ENCODE assay signal across 13 mouse cellular contexts in the genomic region with DNA sequence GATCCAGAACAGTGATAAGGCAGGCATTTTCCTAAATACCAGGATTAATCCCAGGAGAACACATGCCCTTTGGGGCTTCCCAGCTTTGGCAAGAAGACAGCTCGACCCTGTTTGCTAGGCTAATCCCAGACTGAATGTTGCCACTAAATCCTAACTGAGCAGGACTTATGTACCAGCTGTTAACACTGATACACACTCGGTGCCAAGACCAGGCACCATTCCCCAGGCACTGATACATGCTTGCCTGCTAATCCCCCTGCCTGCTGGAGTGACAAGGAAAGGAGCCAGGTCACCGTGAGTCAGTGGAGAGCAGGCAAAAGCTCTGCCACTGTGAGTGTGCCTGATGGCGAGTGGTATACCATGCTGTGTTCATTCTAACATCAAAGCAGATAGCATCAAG.
DNase-seq lines count a peak whose midpoint lies in the region; ATAC-seq lines count a peak whose summit lies in the region.
"Had no signal": no experiment of that assay in that cellular context is flagged by ENCODE, and none has a peak within 500 bp of the region (broad histone marks: within the 10 kb centered on the region; RNA-seq: fewer than 3 reads in every experiment).

No protein-coding gene starts in this region.

- no peaks in the 10 kb centered on the region for H3K4me1 ChIP-seq in embryonic facial prominence, embryonic 11.5 days (ENCODE audit: control insufficient read depth, insufficient read depth, low read length)
- 0 out of 2 replicates have a peak, but pooled peaks cover 9% of the 10 kb centered on the region for H3K4me1 ChIP-seq in embryonic facial prominence, embryonic 10.5 days
- peaks cover 18% of the 10 kb centered on the region for H3K4me1 ChIP-seq in neural tube, embryonic 13.5 days (replicated peaks)
- H3K4me1 ChIP-seq in limb, embryonic 13.5 days = peaks cover 33% of the 10 kb centered on the region

- H3K4me3 ChIP-seq in embryonic facial prominence, embryonic 11.5 days (ENCODE audit: low read depth, low read length) = no peak overlapping the region
- no peak overlapping the region for H3K4me3 ChIP-seq in embryonic facial prominence, embryonic 10.5 days
- H3K4me3 ChIP-seq in neural tube, embryonic 13.5 days = no peak overlapping the region
- H3K4me3 ChIP-seq in limb, embryonic 13.5 days = no peak overlapping the region
- H3K4me3 ChIP-seq: erythroblast, embryonic 14.5 days; heart, embryonic 13.5 days; left cerebral cortex, adult 2 months; neural tube, embryonic 12.5 days had no signal

- ATAC-seq in embryonic facial prominence, embryonic 11.5 days (replicated peaks; ENCODE audit: insufficient number of reproducible peaks, low FRiP score, low TSS enrichment, low read depth) = 0 out of 2 replicates have a peak, but pooled peaks have one; percentile 23
- ATAC-seq in neural tube, embryonic 13.5 days (ENCODE audit: low read depth) = peak; percentile 49; the same call in 1 of the 2 replicates
- ATAC-seq in limb, embryonic 13.5 days (ENCODE audit: low FRiP score, low read depth) = peak; percentile 46; the same call in 1 of the 2 replicates

- WGBS in embryonic facial prominence, embryonic 11.5 days = 39% methylated on average over 4 of the region's 4 CpGs
- whole genome bisulfite sequencing in embryonic facial prominence, embryonic 10.5 days = 46% methylated on average over 4 of the region's 4 CpGs
- 51% methylated on average over 4 of the region's 4 CpGs for WGBS in neural tube, embryonic 13.5 days
- WGBS in limb, embryonic 13.5 days = 36% methylated on average over 4 of the region's 4 CpGs

- DNase-seq in embryonic facial prominence, embryonic 11.5 days (ENCODE audit: low spot score) = no peak
- DNase-seq in embryonic facial prominence, embryonic 10.5 days (ENCODE audit: low spot score) = no peak
- no peak for DNase-seq in neural tube, embryonic 10.5 days (ENCODE audit: extremely low spot score, low spot score)
- DNase-seq in retina, postnatal 7 days (ENCODE audit: low read depth, low spot score) = peak; percentile 67
- no peak for DNase-seq in spleen, postnatal 10 days (ENCODE audit: low spot score in 2 of 2)
- DNase-seq in thymus, postnatal 0 days (ENCODE audit: low spot score) = no peak

- no peak overlapping the region for H3K4me2 ChIP-seq in embryonic facial prominence, embryonic 11.5 days (ENCODE audit: low read depth, low read length)
- H3K4me2 ChIP-seq in neural tube, embryonic 13.5 days = no peak overlapping the region
- H3K4me2 ChIP-seq in limb, embryonic 13.5 days (replicated peaks) = no peak overlapping the region
- H3K4me2 ChIP-seq: heart, embryonic 13.5 days; neural tube, embryonic 12.5 days had no signal

- no peak overlapping the region for H3K27ac ChIP-seq in embryonic facial prominence, embryonic 11.5 days (replicated peaks; ENCODE audit: low read depth, low read length)
- no peak overlapping the region for H3K27ac ChIP-seq in embryonic facial prominence, embryonic 10.5 days (replicated peaks)
- H3K27ac ChIP-seq in neural tube, embryonic 13.5 days (replicated peaks) = no peak overlapping the region
- H3K27ac ChIP-seq in limb, embryonic 13.5 days = no peak overlapping the region
- H3K27ac ChIP-seq: heart, embryonic 13.5 days; left cerebral cortex, adult 2 months; neural tube, embryonic 12.5 days had no signal

- no peaks in the 10 kb centered on the region for H3K36me3 ChIP-seq in embryonic facial prominence, embryonic 11.5 days (replicated peaks; ENCODE audit: control insufficient read depth, insufficient read depth, low read depth, low read length)
- H3K36me3 ChIP-seq in embryonic facial prominence, embryonic 10.5 days (replicated peaks) = no peaks in the 10 kb centered on the region
- no peaks in the 10 kb centered on the region for H3K36me3 ChIP-seq in neural tube, embryonic 13.5 days
- H3K36me3 ChIP-seq in limb, embryonic 13.5 days = no peaks in the 10 kb centered on the region
- H3K36me3 ChIP-seq: heart, embryonic 13.5 days; neural tube, embryonic 12.5 days had no signal

- H3K9ac ChIP-seq in embryonic facial prominence, embryonic 11.5 days (replicated peaks; ENCODE audit: low read length) = no peak overlapping the region
- no peak overlapping the region for H3K9ac ChIP-seq in neural tube, embryonic 13.5 days
- no peak overlapping the region for H3K9ac ChIP-seq in limb, embryonic 13.5 days
- H3K9ac ChIP-seq: heart, embryonic 13.5 days; neural tube, embryonic 12.5 days had no signal

- no peaks in the 10 kb centered on the region for H3K27me3 ChIP-seq in embryonic facial prominence, embryonic 11.5 days (ENCODE audit: control insufficient read depth, insufficient read depth, low read length)
- no peaks in the 10 kb centered on the region for H3K27me3 ChIP-seq in embryonic facial prominence, embryonic 10.5 days (replicated peaks; ENCODE audit: low read depth, poor library complexity, severe bottlenecking)
- H3K27me3 ChIP-seq in neural tube, embryonic 13.5 days = no peaks in the 10 kb centered on the region
- no peaks in the 10 kb centered on the region for H3K27me3 ChIP-seq in limb, embryonic 13.5 days
- H3K27me3 ChIP-seq: CH12.LX; heart, embryonic 13.5 days; neural tube, embryonic 12.5 days had no signal

- no peaks in the 10 kb centered on the region for H3K9me3 ChIP-seq in embryonic facial prominence, embryonic 11.5 days (replicated peaks; ENCODE audit: control insufficient read depth, low read length)
- no peaks in the 10 kb centered on the region for H3K9me3 ChIP-seq in embryonic facial prominence, embryonic 10.5 days
- no peaks in the 10 kb centered on the region for H3K9me3 ChIP-seq in neural tube, embryonic 13.5 days
- no peaks in the 10 kb centered on the region for H3K9me3 ChIP-seq in limb, embryonic 13.5 days
- H3K9me3 ChIP-seq: heart, embryonic 13.5 days; neural tube, embryonic 12.5 days had no signal
